Mouse (Mus musculus) megakaryocyte, embryonic 14.5 days (primary cell): Measurements from ENCODE around the gene Tbc1d8b.

Source experiments
- FLI1 ChIP-seq: IDR thresholded peaks from 2 replicates; pipeline ENCODE4 v1.6.1; 2012; ENCODE audit warnings: low read length, inconsistent platforms, mixed read lengths
- GATA1 ChIP-seq: IDR thresholded peaks from 3 replicates; pipeline ENCODE4 v1.6.1; 2012; ENCODE audit warnings: mixed read lengths, low read length, inconsistent platforms, borderline replicate concordance

GRCm38 (mm10) chrX:139797875-139798274 is 113.1 kb downstream of the Tbc1d8b start:
- TF ChIP-seq GATA1 (no peak), FLI1 (no peak)
